Mouse (Mus musculus) hindbrain, embryonic 12.5 days (tissue): Measurements from ENCODE around the gene Plg. TPM values are rescaled to one million over a fixed set of nuclear protein-coding genes. Genes with fewer than 3 reads are reported as not detected.

Source experiments
- ATAC-seq: fragments of 200-750 bp; cut with Nextera tagmentation; 2 replicates; pipeline ENCODE4 v1.8.0; 2017; ENCODE audit warnings: moderate TSS enrichment; ENCODE audit not compliant: low FRiP score
- H3K27ac ChIP-seq: fragments of 300-500 bp; sonication (generic); 2 replicates; pipeline ENCODE4 v1.5.1; 2016; ENCODE audit warnings: mild to moderate bottlenecking
- H3K27me3 ChIP-seq: fragments of 300-500 bp; sonication (generic); 2 replicates; pipeline ENCODE4 v1.6.1; 2016; ENCODE audit warnings: mild to moderate bottlenecking
- H3K36me3 ChIP-seq: fragments of 300-500 bp; sonication (generic); 2 replicates; pipeline ENCODE4 v1.6.1; 2016; ENCODE audit warnings: mild to moderate bottlenecking
- H3K4me1 ChIP-seq: fragments of 300-500 bp; sonication (generic); 2 replicates; pipeline ENCODE4 v1.6.1; 2016
- H3K4me2 ChIP-seq: fragments of 300-500 bp; sonication (generic); replicated peaks from 2 replicates; pipeline ENCODE4 v1.6.1; 2016; ENCODE audit warnings: mild to moderate bottlenecking
- H3K4me3 ChIP-seq: fragments of 300-500 bp; sonication (generic); 2 replicates; pipeline ENCODE4 v1.5.1; 2016; ENCODE audit warnings: mild to moderate bottlenecking
- H3K9ac ChIP-seq: fragments of 300-500 bp; sonication (generic); 2 replicates; pipeline ENCODE4 v1.6.1; 2016; ENCODE audit warnings: mild to moderate bottlenecking, moderate library complexity
- H3K9me3 ChIP-seq: fragments of 300-500 bp; sonication (generic); replicated peaks from 2 replicates; pipeline ENCODE4 v1.6.1; 2016; ENCODE audit warnings: mild to moderate bottlenecking
- WGBS: fragments of 180-500 bp; shearing (Covaris S2); methylation state at CpG from one replicate; pipeline ENCODE4 v1.1.7; 2016; 5-methylcytosine and 5-hydroxymethylcytosine counted together
- polyA plus RNA-seq: library from polyadenylated mRNA; unstranded; fragments of >200 nt; fragmentation: Nextera tagmentation; extraction: Ambion mirVana; gene quantifications from 2 replicates; pipeline ENCODE4 v1.2.1, GENCODE M21; 2016

The Plg gene
- polyA plus RNA-seq, 1 experiment from 2014 or later: not detected

DNA sequence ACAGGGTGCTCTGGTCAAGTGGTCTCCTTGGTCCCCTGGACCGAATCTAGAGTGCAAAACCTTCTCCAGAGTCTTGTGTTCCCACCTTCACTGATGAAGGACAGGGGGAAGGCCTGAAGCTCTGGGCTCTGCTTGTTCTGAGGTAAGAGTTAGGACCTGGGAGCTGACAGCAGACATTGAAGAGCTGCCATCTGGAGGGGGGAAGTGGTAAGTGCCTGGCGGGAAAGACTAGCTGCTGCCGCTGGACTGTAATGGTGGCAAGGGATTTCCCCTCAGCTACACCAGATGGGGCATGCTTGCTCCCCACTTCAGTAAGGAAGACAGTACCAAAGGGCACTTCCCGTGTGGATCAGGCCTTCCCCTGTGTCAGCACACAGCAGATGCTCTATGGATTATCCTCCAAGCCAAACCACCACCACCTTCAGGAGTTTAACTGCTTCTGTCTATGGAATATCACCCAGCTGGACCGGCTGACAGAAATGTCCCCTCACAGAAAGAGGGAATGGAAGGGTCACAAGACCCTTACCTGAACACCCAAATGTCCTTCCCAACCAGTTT lies 11.0 kb upstream of the Plg start:
- Histone ChIP-seq H3K9ac (no peak overlapping the region), H3K27me3 (no peaks in the 10 kb centered on the region), H3K4me1 (peaks cover 3% of the 10 kb centered on the region; the same call in 1 of the 2 replicates), H3K36me3 (no peaks in the 10 kb centered on the region), H3K9me3 (no peaks in the 10 kb centered on the region), H3K27ac (no peak overlapping the region), H3K4me2 (no peak overlapping the region), H3K4me3 (no peak overlapping the region)
- 38% methylated on average over 5 of the region's 5 CpGs for WGBS
- peak; percentile 49; the same call in 1 of the 2 replicates for ATAC-seq

GRCm38 (mm10) chr17:12369393-12369792 lies 9.0 kb upstream of the Plg start:
- peaks cover under 1% of the 10 kb centered on the region; the same call in 1 of the 2 replicates for H3K4me1 ChIP-seq
- 71% methylated on average over 5 of the region's 5 CpGs for WGBS
- H3K9me3 ChIP-seq: no peaks in the 10 kb centered on the region
- ATAC-seq: no peak
- H3K36me3 ChIP-seq: no peaks in the 10 kb centered on the region
- H3K4me2 ChIP-seq: no peak overlapping the region
- no peaks in the 10 kb centered on the region for H3K27me3 ChIP-seq
- H3K4me3 ChIP-seq: no peak overlapping the region
- H3K9ac ChIP-seq: no peak overlapping the region
- H3K27ac ChIP-seq: no peak overlapping the region

DNA sequence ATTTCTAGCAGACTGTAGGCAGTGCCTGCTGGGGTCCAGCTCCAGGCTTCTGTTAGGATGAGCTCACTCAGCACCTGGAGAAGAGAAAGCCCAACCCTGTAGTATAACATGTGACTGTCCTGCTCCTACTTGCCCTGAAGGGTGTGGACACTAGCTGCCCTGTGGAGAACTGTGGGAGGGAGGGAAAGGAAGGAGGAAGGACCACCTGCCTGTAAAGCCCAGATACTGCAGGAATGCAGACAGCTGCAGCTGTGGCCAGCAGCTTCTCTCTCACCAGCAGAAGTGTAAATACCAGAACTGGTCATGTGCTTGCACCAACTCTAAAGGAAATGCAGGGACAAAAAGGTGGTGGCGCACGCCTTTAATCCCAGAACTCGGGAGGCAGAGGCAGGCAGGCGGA lies 8.1 kb upstream of the Plg start:
- 91% methylated on average over 4 of the region's 4 CpGs for WGBS
- H3K4me1 ChIP-seq: no peaks in the 10 kb centered on the region
- H3K27ac ChIP-seq: no peak overlapping the region
- H3K4me2 ChIP-seq: no peak overlapping the region
- H3K36me3 ChIP-seq: no peaks in the 10 kb centered on the region
- H3K9me3 ChIP-seq: no peaks in the 10 kb centered on the region
- ATAC-seq: no peak
- H3K27me3 ChIP-seq: no peaks in the 10 kb centered on the region
- H3K9ac ChIP-seq: no peak overlapping the region
- H3K4me3 ChIP-seq: no peak overlapping the region

DNA sequence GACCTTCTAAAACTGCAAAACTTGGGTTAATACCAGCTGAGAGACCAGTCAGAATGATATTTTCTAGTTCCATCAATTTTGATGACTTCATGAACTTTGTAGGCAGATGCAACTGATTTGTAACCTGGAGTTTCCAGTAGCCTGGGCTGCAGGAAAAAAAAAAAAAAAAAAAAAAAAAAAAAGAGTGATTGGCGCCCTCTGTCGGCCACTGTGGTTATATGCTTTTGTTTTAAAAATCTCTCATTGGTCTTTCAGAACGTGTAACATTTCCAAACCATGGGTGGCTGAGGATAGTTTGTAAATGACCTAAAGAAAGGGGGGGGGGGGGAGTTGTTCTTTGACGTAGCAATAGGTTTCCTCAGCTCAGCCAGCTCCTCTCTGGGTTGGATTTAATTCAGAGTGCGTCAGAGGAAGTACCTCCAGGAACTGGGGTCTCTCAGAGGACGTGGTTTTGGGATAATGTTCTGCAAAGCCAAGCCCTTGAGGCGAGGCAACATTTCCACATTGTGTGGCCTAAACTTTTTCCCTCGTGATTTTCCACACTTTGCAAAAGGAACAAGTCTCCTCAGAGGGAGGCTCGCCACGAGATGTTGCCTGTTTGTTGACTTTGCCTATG lies 7.0 kb upstream of the Plg start:
- peak; percentile 25; the same call in 1 of the 2 replicates for ATAC-seq
- Histone ChIP-seq H3K27me3 (no peaks in the 10 kb centered on the region), H3K9ac (no peak overlapping the region), H3K36me3 (no peaks in the 10 kb centered on the region), H3K4me1 (no peaks in the 10 kb centered on the region), H3K4me2 (peak overlapping the region; percentile 36; the same call in 1 of the 2 replicates), H3K27ac (no peak overlapping the region), H3K4me3 (no peak overlapping the region), H3K9me3 (no peaks in the 10 kb centered on the region)
- 36% methylated on average over 10 of the region's 10 CpGs for WGBS

DNA sequence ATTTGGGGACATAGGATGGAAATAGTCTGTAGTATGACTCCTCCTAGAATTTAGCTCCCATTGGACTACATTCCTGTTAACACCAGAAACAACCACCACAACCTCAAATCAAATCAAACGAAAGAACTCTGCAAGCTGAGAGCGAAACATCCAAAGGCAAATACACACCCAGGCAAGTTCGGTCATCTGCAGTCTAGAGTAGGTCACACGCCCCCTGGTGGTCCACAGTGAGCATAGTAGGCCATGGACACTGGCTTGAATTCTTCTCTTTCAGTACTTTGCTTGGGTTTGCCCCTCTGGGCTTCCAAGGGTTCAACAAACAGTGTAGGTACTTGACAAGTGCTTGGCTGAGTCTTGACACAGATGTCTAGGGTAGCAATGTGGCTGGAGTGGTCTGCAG lies 6.4 kb upstream of the Plg start:
- no peaks in the 10 kb centered on the region for H3K9me3 ChIP-seq
- no peak overlapping the region for H3K4me3 ChIP-seq
- ATAC-seq: 0 out of 2 replicates have a peak, but pooled peaks have one; percentile 33
- H3K9ac ChIP-seq: no peak overlapping the region
- H3K36me3 ChIP-seq: no peaks in the 10 kb centered on the region
- H3K27me3 ChIP-seq: no peaks in the 10 kb centered on the region
- 0 out of 2 replicates have a peak overlapping the region, but pooled peaks have one; percentile 36 for H3K4me2 ChIP-seq
- no peaks in the 10 kb centered on the region for H3K4me1 ChIP-seq
- 28% methylated on average over 4 of the region's 4 CpGs for WGBS
- no peak overlapping the region for H3K27ac ChIP-seq

DNA sequence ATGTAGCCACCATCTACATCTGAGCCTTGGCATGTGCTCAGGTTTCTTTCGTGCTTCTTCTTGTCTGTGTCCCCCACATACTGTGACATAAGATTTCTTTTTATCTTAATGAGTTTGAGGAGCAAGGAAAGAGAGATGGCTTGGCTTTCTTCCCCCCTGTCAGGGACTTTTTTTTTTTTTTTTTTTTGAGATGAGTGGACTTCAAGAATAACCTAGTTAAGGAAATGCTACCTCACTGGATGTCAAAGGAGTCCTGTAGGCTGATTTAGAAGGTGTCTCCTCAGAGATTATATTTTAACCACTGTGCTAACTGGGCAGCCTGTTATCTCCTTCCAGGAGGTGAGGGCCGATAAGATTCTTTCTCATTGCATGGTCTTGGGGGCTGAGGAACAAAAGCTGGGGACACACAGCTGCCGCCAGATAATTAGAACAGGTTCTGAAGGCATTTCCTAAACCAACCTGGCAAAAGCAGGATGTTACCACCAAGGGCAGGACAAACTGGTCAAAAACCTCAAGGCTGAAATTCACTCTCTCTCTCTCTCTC lies 4.7 kb upstream of the Plg start:
- Histone ChIP-seq H3K4me2 (no peak overlapping the region), H3K36me3 (no peaks in the 10 kb centered on the region), H3K9ac (no peak overlapping the region), H3K27ac (no peak overlapping the region), H3K27me3 (no peaks in the 10 kb centered on the region), H3K9me3 (no peaks in the 10 kb centered on the region), H3K4me3 (no peak overlapping the region), H3K4me1 (no peaks in the 10 kb centered on the region)
- WGBS: 77% methylated on average over 3 of the region's 3 CpGs
- no peak for ATAC-seq

DNA sequence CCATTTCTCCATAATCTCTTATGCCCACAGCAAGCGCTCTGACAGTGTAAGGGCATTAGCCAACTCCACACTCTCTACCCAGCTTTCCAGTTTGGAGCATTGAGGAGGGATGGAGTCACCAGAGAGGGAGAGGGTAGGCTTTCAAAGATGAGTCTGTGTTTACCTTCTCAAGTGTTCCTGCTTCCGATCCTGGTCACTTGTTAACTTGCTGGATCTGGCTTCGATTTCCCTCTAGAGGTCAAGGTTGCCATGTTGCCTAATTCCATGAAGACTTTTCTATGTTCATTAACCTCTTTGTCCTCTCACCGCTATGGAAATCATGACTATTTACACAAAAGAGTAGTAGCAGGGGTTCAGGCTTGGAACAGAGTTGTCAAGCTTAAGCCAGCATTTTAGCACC lies 1.9 kb downstream of the Plg start:
- Histone ChIP-seq H3K4me2 (no peak overlapping the region), H3K27me3 (no peaks in the 10 kb centered on the region), H3K9me3 (no peaks in the 10 kb centered on the region), H3K36me3 (no peaks in the 10 kb centered on the region), H3K27ac (no peak overlapping the region), H3K9ac (no peak overlapping the region), H3K4me1 (peaks cover 8% of the 10 kb centered on the region; the same call in 1 of the 2 replicates), H3K4me3 (no peak overlapping the region)
- no peak for ATAC-seq
- 91% methylated on average over 4 of the region's 4 CpGs for WGBS

- no peaks in the 10 kb centered on the region for H3K36me3 ChIP-seq
- 89% methylated on average over 2 of the region's 2 CpGs for WGBS
- no peak overlapping the region for H3K9ac ChIP-seq
- H3K27me3 ChIP-seq: no peaks in the 10 kb centered on the region
- no peaks in the 10 kb centered on the region for H3K9me3 ChIP-seq
- no peak overlapping the region for H3K27ac ChIP-seq
- no peak overlapping the region for H3K4me3 ChIP-seq
- no peak for ATAC-seq
- peaks cover 8% of the 10 kb centered on the region; the same call in 1 of the 2 replicates for H3K4me1 ChIP-seq
- H3K4me2 ChIP-seq: no peak overlapping the region
These were observed 3.2 kb downstream of the Plg start for GRCm38 (mm10) chr17:12381579-12381978.

DNA sequence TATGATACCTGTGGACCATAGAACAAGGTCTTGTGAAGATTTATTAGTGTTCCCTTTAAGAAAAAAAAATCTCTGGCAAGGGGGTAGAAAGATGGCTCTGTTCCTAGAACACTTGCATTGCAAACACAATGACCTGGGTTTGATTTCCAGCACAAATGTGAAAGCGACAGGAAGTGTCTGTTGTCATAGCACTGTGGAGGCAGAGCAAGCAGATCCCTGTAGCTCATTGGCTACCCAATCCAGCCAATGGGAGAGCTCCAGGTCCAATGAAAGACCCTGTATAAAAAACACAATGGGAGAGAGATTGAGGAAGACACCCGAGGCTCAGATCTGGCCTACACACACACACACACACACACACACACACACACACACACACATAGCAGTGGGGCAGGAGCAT lies 4.1 kb downstream of the Plg start:
- Histone ChIP-seq H3K4me2 (no peak overlapping the region), H3K27me3 (no peaks in the 10 kb centered on the region), H3K36me3 (no peaks in the 10 kb centered on the region), H3K4me1 (peaks cover 8% of the 10 kb centered on the region; the same call in 1 of the 2 replicates), H3K9me3 (no peaks in the 10 kb centered on the region), H3K4me3 (no peak overlapping the region), H3K9ac (no peak overlapping the region), H3K27ac (no peak overlapping the region)
- peak; percentile 81 for ATAC-seq
- WGBS: 22% methylated on average over 2 of the region's 2 CpGs

- H3K36me3 ChIP-seq: no peaks in the 10 kb centered on the region
- H3K9ac ChIP-seq: no peak overlapping the region
- H3K4me2 ChIP-seq: no peak overlapping the region
- 0 out of 2 replicates have a peak, but pooled peaks cover 2% of the 10 kb centered on the region for H3K9me3 ChIP-seq
- no peak overlapping the region for H3K27ac ChIP-seq
- WGBS: 68% methylated on average over 8 of the region's 8 CpGs
- H3K4me3 ChIP-seq: no peak overlapping the region
- no peak for ATAC-seq
- peaks cover 8% of the 10 kb centered on the region; the same call in 1 of the 2 replicates for H3K4me1 ChIP-seq
- H3K27me3 ChIP-seq: no peaks in the 10 kb centered on the region
These were observed 6.8 kb downstream of the Plg start for GRCm38 (mm10) chr17:12385049-12385794.

GRCm38 (mm10) chr17:12387781-12388180 lies 9.4 kb downstream of the Plg start:
- Histone ChIP-seq H3K27ac (no peak overlapping the region), H3K4me2 (no peak overlapping the region), H3K4me3 (no peak overlapping the region), H3K9me3 (0 out of 2 replicates have a peak, but pooled peaks cover 2% of the 10 kb centered on the region), H3K4me1 (peaks cover 1% of the 10 kb centered on the region; the same call in 1 of the 2 replicates), H3K36me3 (no peaks in the 10 kb centered on the region), H3K27me3 (no peaks in the 10 kb centered on the region), H3K9ac (no peak overlapping the region)
- no peak for ATAC-seq
- 80% methylated on average over 2 of the region's 2 CpGs for WGBS

- Histone ChIP-seq H3K4me1 (no peaks in the 10 kb centered on the region), H3K4me2 (no peak overlapping the region), H3K9ac (no peak overlapping the region), H3K9me3 (0 out of 2 replicates have a peak, but pooled peaks cover 2% of the 10 kb centered on the region), H3K36me3 (no peaks in the 10 kb centered on the region), H3K27me3 (no peaks in the 10 kb centered on the region), H3K27ac (no peak overlapping the region), H3K4me3 (no peak overlapping the region)
- no peak for ATAC-seq
- 94% methylated on average over 7 of the region's 7 CpGs for WGBS
These were observed 9.8 kb downstream of the Plg start for GRCm38 (mm10) chr17:12388239-12388638.
